Mouse (Mus musculus) ovary, adult 18-20 months (tissue): Measurements from ENCODE around the gene Pla2g4a.
"Not testable (repeated sequence)": the region's sequence is repeated elsewhere in the genome, so short reads cannot be mapped to it uniquely, and the experiment has no call there.

Experiments used
- DNase-seq: peaks from one replicate; pipeline ENCODE4 v3.0.0; 2022; ENCODE audit warnings: low spot score, mixed read lengths

Gene Pla2g4a

GRCm38 (mm10) chr1:149929140-149929539 lies 31.9 kb downstream of the Pla2g4a start:
- no peak for DNase-seq

GRCm38 (mm10) chr1:149923737-149924136 lies 37.4 kb downstream of the Pla2g4a start:
- not testable (repeated sequence) for DNase-seq

DNA sequence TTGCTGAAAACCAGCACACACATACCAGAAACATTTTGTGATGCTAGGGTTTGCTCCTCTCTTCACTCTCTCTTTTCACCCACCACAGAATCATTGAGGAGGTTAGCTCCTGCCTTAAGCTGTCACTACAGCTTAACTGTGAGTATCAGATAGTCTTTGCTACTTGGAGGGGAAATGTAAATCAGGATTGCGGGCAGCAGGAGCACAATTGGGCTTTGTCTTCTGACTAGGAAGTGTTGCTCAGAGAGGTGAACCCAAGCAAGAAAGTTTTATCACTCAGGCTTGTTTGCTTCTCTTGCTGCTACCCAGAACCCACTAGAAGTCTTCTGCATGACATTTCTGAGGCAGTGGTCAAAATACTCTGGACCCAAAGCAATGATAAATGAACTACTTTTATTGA lies 38.9 kb downstream of the Pla2g4a start:
- DNase-seq = no peak

GRCm38 (mm10) chr1:149921325-149921724 lies 39.8 kb downstream of the Pla2g4a start:
- no peak for DNase-seq

DNA sequence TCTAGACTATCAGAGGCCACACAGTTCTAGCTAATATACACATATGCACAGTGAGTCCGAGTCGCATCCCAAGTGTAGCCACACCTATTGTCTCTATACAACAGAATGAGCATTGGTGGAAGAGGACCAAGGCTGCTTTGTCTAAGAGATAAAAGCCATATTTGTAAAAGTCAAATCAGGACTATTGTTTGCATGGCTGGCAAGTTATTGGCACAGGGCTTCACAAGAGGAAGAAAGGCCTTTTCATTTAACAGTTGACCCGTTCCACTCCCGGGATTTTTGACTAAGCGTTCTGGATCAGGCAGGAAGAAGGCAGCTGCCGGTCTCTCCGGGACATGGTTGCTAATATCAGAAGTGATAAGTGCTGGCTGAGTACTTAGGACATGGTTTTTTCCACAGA lies 41.8 kb downstream of the Pla2g4a start:
- DNase-seq = no peak

DNA sequence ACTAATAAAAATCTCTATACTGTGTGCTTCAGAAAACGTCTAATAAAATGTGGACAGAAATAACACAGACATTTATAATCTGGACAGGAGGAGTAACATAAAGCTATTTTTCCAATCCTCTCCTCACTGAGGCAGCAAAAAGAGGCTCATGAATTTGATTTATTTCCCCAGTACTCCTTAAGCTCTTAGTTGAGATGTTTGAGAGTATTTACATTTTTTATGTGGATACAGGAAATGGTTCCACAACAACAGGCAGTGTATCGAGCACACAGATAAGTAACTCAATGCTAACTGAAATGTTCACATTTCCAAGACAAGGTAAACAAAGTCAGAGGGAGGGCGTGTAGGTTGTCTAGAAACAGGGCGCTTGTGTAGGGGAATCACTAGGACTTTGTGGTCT lies 48.1 kb downstream of the Pla2g4a start:
- no peak for DNase-seq

- no peak for DNase-seq
Observed at GRCm38 (mm10) chr1:149911050-149911449, 50.0 kb downstream of the Pla2g4a start.

DNA sequence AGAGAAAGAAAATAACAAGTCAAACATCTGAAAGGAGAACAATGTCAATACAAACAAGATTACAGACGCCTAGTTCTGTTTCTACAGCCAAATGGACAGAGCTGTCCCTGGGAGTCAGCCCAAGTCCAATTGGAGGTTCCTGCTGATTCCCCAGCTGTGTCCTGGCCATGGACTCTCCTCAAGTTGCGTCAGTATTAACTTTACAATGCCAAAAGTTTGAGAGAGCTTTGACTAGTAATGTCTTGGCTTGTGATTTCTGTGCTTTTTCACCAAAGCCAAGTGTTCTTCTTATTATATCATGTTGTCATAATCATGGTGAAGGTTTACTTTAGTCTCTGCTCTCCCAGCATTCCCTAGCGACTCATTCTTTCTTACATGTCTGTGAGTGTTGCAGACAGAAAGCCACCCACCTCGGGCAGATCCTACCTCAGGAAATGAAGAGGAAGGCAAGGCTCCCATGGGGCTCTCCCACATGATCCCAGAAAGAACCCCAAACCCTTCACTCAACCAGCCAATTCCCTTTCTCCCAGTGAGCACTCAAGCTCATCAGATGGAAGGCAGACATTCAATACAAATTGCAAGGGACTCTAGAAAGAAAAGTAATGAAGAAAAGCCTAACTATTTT lies 63.0 kb downstream of the Pla2g4a start:
- no peak for DNase-seq

- no peak for DNase-seq
Observed at GRCm38 (mm10) chr1:149896590-149896989, 64.5 kb downstream of the Pla2g4a start.

GRCm38 (mm10) chr1:149894940-149895339 lies 66.2 kb downstream of the Pla2g4a start:
- DNase-seq = no peak

GRCm38 (mm10) chr1:149893903-149894302 lies 67.2 kb downstream of the Pla2g4a start:
- no peak for DNase-seq

DNA sequence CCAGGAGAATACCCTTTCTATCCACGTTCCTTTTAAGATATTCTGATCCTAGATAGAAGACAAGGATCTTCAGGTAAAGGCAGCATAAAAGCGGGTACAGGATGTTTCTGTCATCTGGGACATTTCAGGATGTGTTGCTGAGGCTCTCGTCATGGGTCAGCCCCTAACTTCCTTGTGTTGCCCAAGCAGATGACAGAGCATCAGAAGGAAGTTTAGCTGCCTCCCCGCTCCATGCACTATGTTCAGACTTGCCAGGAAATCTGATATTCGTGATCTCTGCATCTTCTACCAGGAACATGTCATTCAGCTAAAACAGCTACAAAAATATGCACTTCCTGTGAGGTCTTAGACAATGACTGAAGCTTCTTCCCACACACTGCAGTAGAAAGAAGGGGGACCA lies 70.0 kb downstream of the Pla2g4a start:
- DNase-seq = no peak

GRCm38 (mm10) chr1:149882419-149883025 lies 78.6 kb downstream of the Pla2g4a start:
- DNase-seq = no peak

DNA sequence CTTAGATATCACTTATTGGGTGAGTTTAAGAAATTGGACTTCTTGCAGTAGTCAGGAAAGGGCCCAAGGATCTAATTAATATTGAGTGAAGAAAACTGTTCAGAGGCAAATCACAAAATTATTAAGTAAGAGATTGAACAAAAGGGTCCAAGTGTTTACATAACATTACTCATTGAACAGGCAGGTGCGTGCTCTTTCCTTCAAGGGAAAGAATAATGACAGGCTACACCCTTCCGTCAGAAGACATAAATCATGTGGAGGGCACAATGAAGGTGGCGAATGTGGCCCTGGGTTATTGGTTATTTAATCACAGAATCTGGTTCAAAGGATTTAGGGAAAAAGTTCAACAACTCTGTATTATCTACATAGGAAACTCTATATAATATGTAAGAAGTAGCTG lies 82.9 kb downstream of the Pla2g4a start:
- no peak for DNase-seq

- no peak for DNase-seq
Observed at GRCm38 (mm10) chr1:149876502-149876901, 84.6 kb downstream of the Pla2g4a start.

GRCm38 (mm10) chr1:149871625-149872024 lies 89.5 kb downstream of the Pla2g4a start:
- no peak for DNase-seq

DNA sequence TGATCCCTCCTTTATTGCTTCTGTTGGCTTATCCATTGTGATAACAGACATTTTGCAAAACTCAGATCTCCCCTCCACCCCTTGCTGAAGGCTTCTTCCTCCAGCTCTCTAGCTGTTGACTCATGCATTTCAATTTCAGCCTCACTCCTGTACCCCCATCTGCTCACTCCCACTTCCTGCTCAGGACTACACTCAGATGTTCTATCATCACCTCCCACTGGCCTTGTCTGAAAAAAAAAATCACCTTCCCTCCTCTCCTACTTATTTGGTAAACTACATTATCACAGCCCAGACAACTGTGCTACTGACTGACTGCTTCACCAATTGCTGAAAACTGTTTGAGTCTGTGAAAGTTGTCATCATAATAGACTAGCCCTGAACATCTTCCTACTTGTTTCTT lies 93.8 kb downstream of the Pla2g4a start:
- DNase-seq = no peak

DNA sequence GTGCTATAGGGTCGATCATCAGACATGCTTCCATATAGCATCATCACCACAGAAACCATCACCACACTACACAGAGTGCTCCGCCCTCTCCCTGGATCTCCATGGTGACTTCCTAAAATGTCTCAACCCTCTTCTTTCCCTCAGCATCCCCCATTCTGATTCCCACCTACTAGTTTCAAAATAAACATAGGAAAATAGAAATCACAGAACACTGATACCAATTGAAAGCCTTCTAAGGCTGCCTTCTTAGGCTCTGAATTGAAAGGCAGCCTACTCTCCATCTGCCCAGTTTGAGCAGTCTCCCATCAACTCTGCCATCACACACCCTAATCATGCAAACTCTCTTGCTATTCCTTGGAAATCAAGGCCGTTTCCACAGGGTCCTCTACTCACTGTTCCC lies 94.9 kb downstream of the Pla2g4a start:
- no peak for DNase-seq

- no peak for DNase-seq
Observed at GRCm38 (mm10) chr1:149862801-149863200, 98.3 kb downstream of the Pla2g4a start.

DNA sequence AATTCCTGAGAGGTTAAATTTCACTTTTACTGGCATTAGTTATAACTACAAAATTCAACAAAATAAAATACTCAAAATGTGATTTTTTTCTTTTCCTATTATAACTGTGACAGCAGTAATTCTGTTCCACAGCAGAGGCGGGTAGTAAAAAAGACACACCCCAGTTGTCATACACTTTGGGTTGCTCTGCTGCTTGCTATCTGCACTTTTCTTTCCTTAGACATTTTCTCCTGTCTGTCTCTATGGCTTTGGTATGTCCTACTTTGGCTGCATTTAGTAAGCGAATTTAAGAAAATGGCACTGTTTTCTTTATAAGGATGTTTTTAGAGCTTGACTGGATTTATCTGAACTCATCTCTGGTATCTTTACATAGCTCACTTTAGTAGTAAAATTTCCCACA lies 98.9 kb downstream of the Pla2g4a start:
- DNase-seq = no peak

GRCm38 (mm10) chr1:149861543-149861942 lies 99.5 kb downstream of the Pla2g4a start:
- no peak for DNase-seq

DNA sequence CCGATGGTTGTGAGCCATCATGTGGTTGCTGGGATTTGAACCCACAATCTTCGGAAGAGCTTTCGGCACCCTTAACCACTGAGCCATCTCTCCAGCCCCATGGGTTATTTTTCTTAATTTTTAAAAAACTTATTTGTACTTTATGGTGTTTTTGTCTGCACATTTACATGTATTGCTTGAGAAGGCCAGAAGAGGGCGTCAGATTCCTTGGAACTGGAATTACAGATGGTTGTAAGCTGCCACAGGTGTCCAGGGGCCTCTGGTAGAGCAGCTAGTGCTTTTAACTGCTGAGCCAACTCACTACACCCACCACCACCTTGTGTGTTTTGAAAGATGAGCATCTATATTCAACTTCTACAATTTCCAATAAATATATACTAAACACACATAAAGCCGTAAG lies 102.4 kb downstream of the Pla2g4a start:
- no peak for DNase-seq

DNA sequence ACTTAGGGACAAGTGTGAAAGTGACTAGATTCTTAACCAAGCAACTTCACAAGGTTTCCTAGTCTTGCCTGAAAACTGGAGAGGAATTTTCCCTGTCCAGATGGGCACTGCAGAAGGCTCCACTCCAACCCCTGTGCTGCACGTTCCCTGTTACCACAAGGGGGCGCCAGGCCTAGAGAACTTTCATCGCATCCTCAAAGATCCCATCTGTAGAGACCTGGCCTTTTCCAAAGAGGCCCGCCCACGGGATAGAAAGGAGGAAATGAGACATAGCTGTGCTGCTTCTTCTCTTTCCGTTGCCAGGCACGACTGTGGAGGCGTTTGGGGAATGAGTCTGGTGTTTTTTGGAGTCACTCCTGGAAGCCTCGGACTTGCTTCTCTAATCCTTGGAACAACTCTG lies 104.4 kb downstream of the Pla2g4a start:
- DNase-seq = peak; percentile 6

GRCm38 (mm10) chr1:149855581-149855980 lies 105.5 kb downstream of the Pla2g4a start:
- DNase-seq = no peak
